Mouse (Mus musculus) liver, embryonic 13.5 days (tissue): ENCODE measurements at regions not wholly inside any gene's neighbourhood (a gene's known extent, or its start where the extent isn't known, plus 50 kb on each side); places are given as distances from the start of the nearest gene placed in this dataset.

Source experiments
- ATAC-seq: fragments of 200-750 bp; cut with Nextera tagmentation; 2 replicates; pipeline ENCODE4 v1.8.0; 2017; ENCODE audit warnings: low read depth, mild to moderate bottlenecking, moderate number of reproducible peaks, moderate library complexity
- DNase-seq: peaks from one replicate; pipeline ENCODE4 v3.0.0; 2022
- H3K27ac ChIP-seq: fragments of 300-500 bp; sonication (generic); 2 replicates; pipeline ENCODE4 v1.5.1; 2015; ENCODE audit warnings: moderate library complexity, mild to moderate bottlenecking, inconsistent platforms
- H3K27me3 ChIP-seq: fragments of 300-500 bp; sonication (generic); 2 replicates; pipeline ENCODE4 v1.6.1; 2015; ENCODE audit warnings: mild to moderate bottlenecking, inconsistent platforms
- H3K36me3 ChIP-seq: fragments of 300-500 bp; sonication (generic); 2 replicates; pipeline ENCODE4 v1.6.1; 2015; ENCODE audit warnings: mild to moderate bottlenecking, inconsistent platforms
- H3K4me1 ChIP-seq: fragments of 300-500 bp; sonication (generic); replicated peaks from 2 replicates; pipeline ENCODE4 v1.6.1; 2015; ENCODE audit warnings: inconsistent platforms
- H3K4me2 ChIP-seq: fragments of 300-500 bp; sonication (generic); 2 replicates; pipeline ENCODE4 v1.6.1; 2015; ENCODE audit warnings: inconsistent platforms, mild to moderate bottlenecking, moderate library complexity
- H3K4me3 ChIP-seq: fragments of 300-500 bp; sonication (generic); replicated peaks from 2 replicates; pipeline ENCODE4 v1.5.1; 2015; ENCODE audit warnings: mild to moderate bottlenecking, inconsistent platforms
- H3K9ac ChIP-seq: fragments of 300-500 bp; sonication (generic); 2 replicates; pipeline ENCODE4 v1.6.1; 2015; ENCODE audit warnings: mild to moderate bottlenecking, inconsistent platforms
- H3K9me3 ChIP-seq: fragments of 300-500 bp; sonication (generic); replicated peaks from 2 replicates; pipeline ENCODE4 v1.6.1; 2016; ENCODE audit warnings: inconsistent platforms
- WGBS: fragments of 180-500 bp; shearing (Covaris S2); methylation state at CpG from one replicate; pipeline ENCODE4 v1.1.7; 2015; ENCODE audit not compliant: insufficient replicate concordance; 5-methylcytosine and 5-hydroxymethylcytosine counted together

- Histone ChIP-seq H3K27me3 (no peaks in the 10 kb centered on the region), H3K9me3 (no peaks in the 10 kb centered on the region), H3K36me3 (no peaks in the 10 kb centered on the region), H3K4me2 (no peak overlapping the region), H3K4me3 (no peak overlapping the region), H3K4me1 (no peaks in the 10 kb centered on the region), H3K9ac (no peak overlapping the region), H3K27ac (no peak overlapping the region)
- no peak for ATAC-seq
- no peak for DNase-seq
- 57% methylated on average over 2 of the region's 2 CpGs for WGBS
Measured at GRCm38 (mm10) chr9:41509597-41509996, 348.1 kb upstream of the Ubash3b start.

DNA sequence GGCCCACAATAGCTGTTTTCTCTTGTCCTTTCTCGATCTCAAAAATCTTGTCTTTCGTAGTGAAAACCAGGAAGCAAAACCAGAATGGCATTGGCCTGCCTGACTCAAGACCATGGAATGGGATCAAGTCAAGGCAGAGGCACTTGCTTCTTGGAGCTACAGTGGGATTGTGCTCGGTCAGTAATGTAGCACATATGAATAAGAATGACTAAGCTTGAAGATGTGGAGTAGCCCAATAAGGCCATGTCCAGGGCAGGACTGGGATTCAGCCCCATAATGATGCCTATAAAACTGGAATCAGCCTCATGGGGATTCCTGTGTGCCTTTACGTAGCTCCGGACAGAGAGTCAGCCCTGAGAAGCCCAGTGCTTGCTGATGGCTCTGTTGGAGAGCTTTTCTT, 347.2 kb upstream of the Ubash3b start:
- no peak overlapping the region for H3K4me3 ChIP-seq
- no peak for ATAC-seq

DNA sequence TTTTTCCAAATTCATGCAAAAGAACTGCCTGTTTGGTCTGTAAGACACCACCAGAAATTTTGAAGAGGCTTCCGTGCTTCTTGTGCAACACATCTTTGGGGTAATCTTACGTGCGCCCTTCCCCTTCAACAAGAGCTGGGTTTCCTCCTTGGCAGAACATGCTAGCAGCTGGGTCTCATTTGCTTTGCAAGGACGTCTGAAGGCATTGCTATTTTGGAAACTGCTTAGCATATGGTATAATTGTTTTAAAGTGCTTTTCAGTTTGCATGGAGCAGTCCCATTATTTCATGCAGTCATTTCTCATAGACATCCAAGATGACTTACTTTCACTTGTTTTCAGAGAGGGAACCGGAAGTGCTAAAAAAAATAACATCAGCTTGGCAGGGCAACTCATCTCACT, 336.8 kb upstream of the Ubash3b start:
- H3K27me3 ChIP-seq: no peaks in the 10 kb centered on the region
- no peaks in the 10 kb centered on the region for H3K4me1 ChIP-seq
- no peaks in the 10 kb centered on the region for H3K36me3 ChIP-seq
- H3K9ac ChIP-seq: no peak overlapping the region
- H3K4me3 ChIP-seq: no peak overlapping the region
- H3K27ac ChIP-seq: no peak overlapping the region
- no peak for DNase-seq
- no peak for ATAC-seq
- no peak overlapping the region for H3K4me2 ChIP-seq
- no peaks in the 10 kb centered on the region for H3K9me3 ChIP-seq
- 71% methylated on average over 5 of the region's 5 CpGs for WGBS

More for the DNA sequence above, 347.2 kb upstream of the Ubash3b start:
- Histone ChIP-seq H3K9ac (no peak overlapping the region), H3K27me3 (no peaks in the 10 kb centered on the region), H3K9me3 (no peaks in the 10 kb centered on the region), H3K27ac (no peak overlapping the region), H3K4me2 (no peak overlapping the region), H3K4me1 (no peaks in the 10 kb centered on the region), H3K36me3 (no peaks in the 10 kb centered on the region)
- no peak for DNase-seq
- 70% methylated on average over 5 of the region's 5 CpGs for WGBS

GRCm38 (mm10) chr9:41490112-41490511, 328.6 kb upstream of the Ubash3b start:
- H3K9me3 ChIP-seq: no peaks in the 10 kb centered on the region
- no peaks in the 10 kb centered on the region for H3K36me3 ChIP-seq
- no peak overlapping the region for H3K9ac ChIP-seq
- DNase-seq (no peak), ATAC-seq (no peak)
- no peak overlapping the region for H3K4me2 ChIP-seq
- no peak overlapping the region for H3K27ac ChIP-seq
- no peaks in the 10 kb centered on the region for H3K27me3 ChIP-seq
- no peak overlapping the region for H3K4me3 ChIP-seq
- H3K4me1 ChIP-seq: no peaks in the 10 kb centered on the region
- WGBS: 62% methylated on average over 3 of the region's 3 CpGs

GRCm38 (mm10) chr9:41488046-41488445, 326.5 kb upstream of the Ubash3b start:
- H3K9me3 ChIP-seq: no peaks in the 10 kb centered on the region
- no peaks in the 10 kb centered on the region for H3K27me3 ChIP-seq
- H3K9ac ChIP-seq: no peak overlapping the region
- ATAC-seq (no peak), DNase-seq (no peak)
- no peak overlapping the region for H3K27ac ChIP-seq
- 63% methylated on average over 2 of the region's 2 CpGs for WGBS
- H3K36me3 ChIP-seq: no peaks in the 10 kb centered on the region
- H3K4me3 ChIP-seq: no peak overlapping the region
- no peak overlapping the region for H3K4me2 ChIP-seq
- no peaks in the 10 kb centered on the region for H3K4me1 ChIP-seq

GRCm38 (mm10) chr9:41483218-41483617, 321.7 kb upstream of the Ubash3b start:
- no peaks in the 10 kb centered on the region for H3K9me3 ChIP-seq
- H3K9ac ChIP-seq: no peak overlapping the region
- no peak overlapping the region for H3K4me3 ChIP-seq
- no peak overlapping the region for H3K27ac ChIP-seq
- H3K4me2 ChIP-seq: no peak overlapping the region
- no peaks in the 10 kb centered on the region for H3K36me3 ChIP-seq
- 54% methylated on average over 3 of the region's 3 CpGs for WGBS
- no peaks in the 10 kb centered on the region for H3K27me3 ChIP-seq
- no peaks in the 10 kb centered on the region for H3K4me1 ChIP-seq
- no peak for DNase-seq
- ATAC-seq: no peak

GRCm38 (mm10) chr9:41481611-41482266, 320.2 kb upstream of the Ubash3b start:
- 63% methylated on average over 6 of the region's 6 CpGs for WGBS
- no peaks in the 10 kb centered on the region for H3K4me1 ChIP-seq
- H3K4me3 ChIP-seq: no peak overlapping the region

DNA sequence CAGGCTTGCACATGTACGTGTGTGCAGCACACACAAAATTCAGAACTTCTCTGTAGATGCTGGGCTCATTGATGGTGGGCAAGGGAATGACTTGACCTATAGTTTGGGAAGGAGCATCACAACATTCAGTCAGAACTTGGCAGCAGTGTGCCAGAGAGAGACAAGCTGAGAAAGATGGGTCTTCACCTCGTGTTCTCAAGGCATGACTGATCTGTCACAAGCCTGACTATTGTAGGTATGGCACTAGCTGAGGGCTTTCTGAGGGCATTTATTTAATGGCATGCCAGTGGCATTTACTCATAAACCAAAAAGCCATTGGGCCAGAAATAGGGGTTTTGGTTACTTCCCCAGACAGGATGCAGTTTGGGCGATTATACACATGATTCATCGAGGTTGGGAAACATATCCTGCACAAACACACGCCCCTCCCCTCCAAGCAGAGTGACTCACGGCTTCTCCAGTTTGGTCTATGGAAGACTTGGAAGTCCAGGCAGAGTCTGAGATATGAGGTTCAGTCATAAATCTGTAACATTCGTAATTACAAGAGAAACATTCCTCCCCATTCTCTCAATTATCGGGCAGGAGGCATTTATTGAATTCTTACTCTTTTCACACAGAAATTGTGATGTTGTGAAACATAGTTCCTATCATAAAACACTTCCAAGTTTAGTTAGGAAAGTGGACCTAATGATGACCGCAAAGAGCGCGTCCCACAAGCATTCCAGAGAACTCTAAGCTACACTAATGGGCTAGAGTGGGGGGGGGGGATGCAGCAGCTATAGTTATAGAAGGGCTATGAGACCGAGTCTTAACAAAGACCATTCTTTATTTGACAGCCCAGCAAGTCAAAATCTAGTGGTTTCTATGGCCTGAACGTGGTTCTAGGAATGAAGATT, 318.6 kb upstream of the Ubash3b start:
- H3K36me3 ChIP-seq: no peaks in the 10 kb centered on the region
- DNase-seq: no peak
- WGBS: 56% methylated on average over 13 of the region's 13 CpGs
- no peak overlapping the region for H3K4me3 ChIP-seq
- no peak overlapping the region for H3K27ac ChIP-seq
- ATAC-seq: no peak
- H3K9ac ChIP-seq: no peak overlapping the region
- no peaks in the 10 kb centered on the region for H3K9me3 ChIP-seq
- H3K4me2 ChIP-seq: no peak overlapping the region
- H3K4me1 ChIP-seq: no peaks in the 10 kb centered on the region
- H3K27me3 ChIP-seq: no peaks in the 10 kb centered on the region

More at GRCm38 (mm10) chr9:41481611-41482266, 320.2 kb upstream of the Ubash3b start:
- ATAC-seq (no peak), DNase-seq (no peak)
- Histone ChIP-seq H3K27me3 (no peaks in the 10 kb centered on the region), H3K9me3 (no peaks in the 10 kb centered on the region), H3K4me2 (no peak overlapping the region), H3K9ac (no peak overlapping the region), H3K36me3 (no peaks in the 10 kb centered on the region), H3K27ac (no peak overlapping the region)

DNA sequence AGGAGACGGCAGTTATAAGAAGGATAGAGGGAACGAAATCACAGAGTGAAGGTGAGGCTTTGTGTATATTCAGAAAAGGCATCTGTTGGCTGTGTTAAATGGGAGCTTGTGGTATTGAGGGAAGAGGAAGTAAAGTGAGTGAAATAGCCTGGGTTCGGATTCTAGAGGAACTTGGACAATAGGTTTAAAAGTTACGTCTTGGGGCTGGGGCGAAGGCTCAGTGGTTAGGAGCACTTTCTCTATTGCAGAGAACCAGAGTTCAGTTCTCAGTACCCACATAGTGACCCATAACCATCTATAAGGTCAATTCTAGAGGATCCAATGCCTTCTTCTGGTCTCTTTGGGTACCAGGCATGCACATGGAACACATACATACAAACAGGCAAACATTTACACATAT, 317.6 kb upstream of the Ubash3b start:
- ATAC-seq: no peak
- H3K27me3 ChIP-seq: no peaks in the 10 kb centered on the region
- H3K4me2 ChIP-seq: no peak overlapping the region
- no peaks in the 10 kb centered on the region for H3K9me3 ChIP-seq
- H3K36me3 ChIP-seq: no peaks in the 10 kb centered on the region
- H3K9ac ChIP-seq: no peak overlapping the region
- H3K4me1 ChIP-seq: no peaks in the 10 kb centered on the region
- no peak for DNase-seq
- 56% methylated on average over 5 of the region's 5 CpGs for WGBS
- H3K4me3 ChIP-seq: no peak overlapping the region
- H3K27ac ChIP-seq: no peak overlapping the region

- Histone ChIP-seq H3K36me3 (no peaks in the 10 kb centered on the region), H3K4me1 (no peaks in the 10 kb centered on the region), H3K27me3 (no peaks in the 10 kb centered on the region), H3K9ac (no peak overlapping the region), H3K9me3 (no peaks in the 10 kb centered on the region), H3K4me3 (no peak overlapping the region), H3K4me2 (no peak overlapping the region), H3K27ac (no peak overlapping the region)
- WGBS: 68% methylated on average over 7 of the region's 7 CpGs
- ATAC-seq (no peak), DNase-seq (no peak)
Measured at GRCm38 (mm10) chr9:41478106-41478848, 316.8 kb upstream of the Ubash3b start.

GRCm38 (mm10) chr9:41475326-41475725, 313.8 kb upstream of the Ubash3b start:
- Histone ChIP-seq H3K4me1 (no peaks in the 10 kb centered on the region), H3K9me3 (no peaks in the 10 kb centered on the region), H3K27ac (no peak overlapping the region), H3K4me3 (no peak overlapping the region), H3K4me2 (no peak overlapping the region), H3K9ac (no peak overlapping the region), H3K36me3 (no peaks in the 10 kb centered on the region), H3K27me3 (no peaks in the 10 kb centered on the region)
- ATAC-seq: no peak
- DNase-seq: no peak
- WGBS: 64% methylated on average over 8 of the region's 8 CpGs
